Mouse (Mus musculus): Measurements from ENCODE around the gene Samd4.

- TF ChIP-seq GATA1 (IDR thresholded peaks at IDR 0.05; ENCODE audit: borderline replicate concordance, low read length) (no peak), FLI1 (IDR thresholded peaks at IDR 0.05; ENCODE audit: low read length) (no peak)
Measured at GRCm38 (mm10) chr14:47031542-47031941, 148.9 kb downstream of the Samd4 start.

Data from megakaryocyte, embryonic 14.5 days (primary cell).